26 mouse cellular contexts compared by ENCODE assay signal in the genomic region with DNA sequence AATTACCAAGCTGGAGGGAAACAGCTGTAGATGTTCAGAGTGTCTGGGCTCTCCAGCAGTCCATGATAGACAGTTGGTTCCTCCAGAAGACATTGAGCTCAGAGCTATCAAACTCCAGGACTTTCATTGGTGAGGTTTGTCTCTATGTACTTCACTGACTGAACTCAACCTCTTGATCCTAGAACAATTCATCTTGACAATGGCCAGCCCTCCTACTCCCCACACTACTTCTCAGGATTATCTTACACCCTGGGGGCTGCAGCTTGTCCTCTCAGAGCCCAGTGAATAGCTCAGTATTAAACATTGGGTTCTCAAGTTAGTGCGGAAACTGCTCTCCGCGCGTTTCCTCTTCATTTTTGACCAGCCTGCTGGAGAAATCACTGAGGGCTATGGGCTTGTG.
"Had no signal": no experiment of that assay in that cellular context is flagged by ENCODE, and none has a peak within 500 bp of the region (broad histone marks: within the 10 kb centered on the region; RNA-seq: fewer than 3 reads in every experiment).

No protein-coding gene starts in this region.

- H3K9ac ChIP-seq: heart, embryonic 12.5 days; hindbrain, embryonic 12.5 days; hindbrain, embryonic 14.5 days; intestine, embryonic 15.5 days; limb, embryonic 12.5 days; liver, embryonic 13.5 days; liver, embryonic 15.5 days had no signal

- H3K27me3 ChIP-seq: heart, embryonic 12.5 days; hindbrain, embryonic 12.5 days; intestine, embryonic 15.5 days; limb, embryonic 12.5 days; liver, embryonic 13.5 days; liver, embryonic 15.5 days had no signal

- H3K36me3 ChIP-seq: heart, embryonic 10.5 days; heart, embryonic 12.5 days; hindbrain, embryonic 10.5 days; hindbrain, embryonic 12.5 days; intestine, embryonic 15.5 days; limb, embryonic 10.5 days; limb, embryonic 12.5 days; liver, embryonic 13.5 days; liver, embryonic 15.5 days had no signal

- H3K27ac ChIP-seq: gastrocnemius, adult 2 months; heart, embryonic 10.5 days; hindbrain, embryonic 10.5 days; hindbrain, embryonic 12.5 days; hindbrain, embryonic 14.5 days; intestine, embryonic 15.5 days; layer of hippocampus, adult 2 months; left cerebral cortex, adult 2 months; limb, embryonic 10.5 days; limb, embryonic 12.5 days; liver, embryonic 13.5 days; liver, embryonic 15.5 days had no signal

- H3K9me3 ChIP-seq: heart, embryonic 10.5 days; heart, embryonic 12.5 days; hindbrain, embryonic 10.5 days; hindbrain, embryonic 12.5 days; intestine, embryonic 15.5 days; limb, embryonic 10.5 days; limb, embryonic 12.5 days; liver, embryonic 13.5 days; liver, embryonic 15.5 days had no signal

- H3K4me1 ChIP-seq: heart, embryonic 10.5 days; heart, embryonic 12.5 days; hindbrain, embryonic 10.5 days; hindbrain, embryonic 12.5 days; intestine, embryonic 15.5 days; limb, embryonic 10.5 days; limb, embryonic 12.5 days; liver, embryonic 13.5 days; liver, embryonic 15.5 days had no signal

- DNase-seq: gastrocnemius, adult 2 months; gastrocnemius, postnatal 10 days; gastrocnemius, postnatal 25 days; heart, adult 18-20 months; heart, postnatal 10 days; heart, postnatal 4 days; kidney, adult 2 months; kidney, postnatal 14 days; kidney, postnatal 4 days; liver; liver, embryonic 13.5 days had no signal

- H3K4me3 ChIP-seq: gastrocnemius, adult 2 months; heart, embryonic 10.5 days; heart, embryonic 12.5 days; hindbrain, embryonic 10.5 days; hindbrain, embryonic 12.5 days; intestine, embryonic 15.5 days; layer of hippocampus, adult 2 months; left cerebral cortex, adult 2 months; limb, embryonic 10.5 days; limb, embryonic 12.5 days; liver, embryonic 13.5 days; liver, embryonic 15.5 days had no signal

- H3K4me2 ChIP-seq: heart, embryonic 12.5 days; hindbrain, embryonic 12.5 days; hindbrain, embryonic 14.5 days; intestine, embryonic 15.5 days; limb, embryonic 12.5 days; liver, embryonic 11.5 days; liver, embryonic 13.5 days; liver, embryonic 15.5 days had no signal

- ATAC-seq: hindbrain, embryonic 16.5 days; inflammation-experienced regulatory T-cells, adult 6 months; intestine, embryonic 15.5 days; intestine, postnatal 0 days had no signal
